Mouse (Mus musculus) lung, postnatal 0 days (tissue): Measurements from ENCODE around the gene Trub1.

Source experiments
- CTCF ChIP-seq: IDR thresholded peaks from 2 replicates; pipeline ENCODE4 v1.5.1; 2016; ENCODE audit warnings: antibody characterized with exemption, mild to moderate bottlenecking
- EP300 ChIP-seq: IDR thresholded peaks from 2 replicates; pipeline ENCODE4 v1.6.1; 2016; ENCODE audit warnings: antibody characterized with exemption, mild to moderate bottlenecking, control low read depth

GRCm38 (mm10) chr19:57521721-57522120 is 69.0 kb downstream of the Trub1 start:
- TF ChIP-seq EP300 (no peak), CTCF (no peak)
